8 mouse cellular contexts compared by ENCODE assay signal in genomic region chr12:112588426-112589256, GRCm38 (mm10). TPM values are rescaled to one million over a fixed set of nuclear protein-coding genes. Genes with fewer than 3 reads are reported as not detected.
A peak's percentile ranks its signal among the peaks of the same experiment; 100 is the strongest.
DNase-seq lines count a peak whose midpoint lies in the region; ATAC-seq lines count a peak whose summit lies in the region.

Gene Inf2, plus strand, starts transcription at chr12:112588784.

- no peaks in the 10 kb centered on the region for H3K36me3 ChIP-seq in macrophage (ENCODE audit: inconsistent target)

- H3K4me3 ChIP-seq in macrophage (ENCODE audit: inconsistent target) = peak within 1 kb of the TSS; percentile 73

- DNase-seq in ZHBTc4 (ENCODE audit: low read depth, low spot score) = peak; percentile 91
- peak; percentile 86 for DNase-seq in embryo, embryonic 11 days
- peak; percentile 90 for DNase-seq in gastrocnemius, postnatal 25 days
- DNase-seq in left cerebral cortex, adult 8-10 months (ENCODE audit: low spot score in 2 of 2) = peak; percentile 67 to 86
- peak; percentile 79 to 81 for DNase-seq in right cerebral cortex, adult 2 months (ENCODE audit: low spot score in 2 of 2)
- peak; percentile 45 for DNase-seq in urinary bladder, postnatal 10 days (ENCODE audit: low spot score)

- H3K79me2 ChIP-seq in macrophage (ENCODE audit: inconsistent target) = peaks cover 49% of the 10 kb centered on the region

- ATAC-seq in inflammation-experienced regulatory T-cells, adult 6 months = peak; percentile 74

- WGBS in macrophage (ENCODE audit: missing documents) = 2% methylated on average over 53 of the region's 60 CpGs

- H3K27ac ChIP-seq in macrophage = peak within 1 kb of the TSS; percentile 39

RNA-seq across cellular contexts. Expression of gene Inf2, which starts in this region (rescaled TPM):
- 10 to 100 TPM; 10.3 to 10.9 TPM for total RNA-seq in gastrocnemius, postnatal 25 days (2021)
- 10 to 100 TPM in 2 of 3 experiments, 1 to 10 TPM in 1; 9.8 to 12.8 (median 11.9) TPM for polyA plus RNA-seq in inflammation-experienced regulatory T-cells, adult 6 months (2017; shearing (Covaris generic))
- total RNA-seq in left cerebral cortex, adult 8-10 months (2022) = 100 to 1,000 TPM; 171 to 194 (median 182) TPM
- total RNA-seq in macrophage (2018; cell fraction: chromatin; rRNA removed) = 100 to 1,000 TPM in 3 of 26 experiments, 10 to 100 TPM in 23; 10.2 to 397 (median 25.5) TPM
- total RNA-seq in macrophage (2018; cell fraction: cytosol; rRNA removed) = 10 to 100 TPM in 12 of 26 experiments, 1 to 10 TPM in 14; 2.1 to 23.7 (median 7.4) TPM
- total RNA-seq in macrophage (2018; cell fraction: nucleus; rRNA removed) = 10 to 100 TPM in 16 of 26 experiments, 1 to 10 TPM in 10; 4.2 to 93.0 (median 16.7) TPM
- polyA plus RNA-seq in macrophage (2018) = 6.8 to 20.9 TPM (median 9.4 TPM) in 3 replicates

Comparison
In these comparisons a context has a peak if more than half of its experiments do, and no peak if none do; other contexts are left out.
1. Peak in every context shown above with its lines: DNase-seq, ATAC-seq, H3K4me3 ChIP-seq and H3K27ac ChIP-seq.
2. RNA of gene Inf2 (total RNA-seq): 171 to 194 TPM in left cerebral cortex, adult 8-10 months; 10.3 to 10.9 TPM in gastrocnemius, postnatal 25 days; every median in the first group is over 10 times any median in the second.